Mouse (Mus musculus) G1E (cell line): ENCODE data around the gene Ss18l2. TPM values are rescaled to one million over a fixed set of nuclear protein-coding genes. Genes with fewer than 3 reads are reported as not detected.

ENCODE experiments used
- ATAC-seq: 2 replicates; pipeline ENCODE4 v1.8.0; 2016; ENCODE audit warnings: mild to moderate bottlenecking; ENCODE audit not compliant: insufficient number of reproducible peaks, poor library complexity, low FRiP score, severe bottlenecking; ENCODE audit errors: extremely low read depth
- DNase-seq: peaks from one replicate; pipeline ENCODE4 v3.0.0; 2012; ENCODE audit warnings: low spot score
- H3K27me3 ChIP-seq: 2 replicates; pipeline ENCODE4 v1.6.1; 2012; ENCODE audit warnings: mild to moderate bottlenecking, low read length, inconsistent platforms; ENCODE audit not compliant: insufficient read depth
- H3K36me3 ChIP-seq: replicated peaks from 2 replicates; pipeline ENCODE3; 2012; ENCODE audit warnings: mild to moderate bottlenecking, inconsistent platforms
- H3K4me1 ChIP-seq: 2 replicates; pipeline ENCODE4 v1.6.1; 2012; ENCODE audit warnings: low read depth, low read length, inconsistent platforms, mixed read lengths; ENCODE audit not compliant: insufficient read depth
- H3K4me3 ChIP-seq: 2 replicates; pipeline ENCODE4 v1.5.1; 2012; ENCODE audit warnings: low read depth, mild to moderate bottlenecking, inconsistent platforms, low read length, moderate library complexity, mixed read lengths
- H3K9me3 ChIP-seq: replicated peaks from 2 replicates; pipeline ENCODE4 v1.6.1; 2012; ENCODE audit warnings: inconsistent platforms
- CTCF ChIP-seq: IDR thresholded peaks from 2 replicates; pipeline ENCODE4 v1.5.1; 2012; ENCODE audit warnings: low read depth, low read length, inconsistent platforms, mixed read lengths
- GATA1 ChIP-seq: IDR thresholded peaks from 2 replicates; pipeline ENCODE4 v1.6.1; 2012; ENCODE audit warnings: borderline replicate concordance, low read length, inconsistent platforms, mixed read lengths
- GATA2 ChIP-seq: IDR thresholded peaks from 2 replicates; pipeline ENCODE4 v1.6.1; 2012; ENCODE audit warnings: low read depth, low read length, inconsistent platforms, borderline replicate concordance
- POLR2AphosphoS5 ChIP-seq: IDR thresholded peaks from 2 replicates; pipeline ENCODE4 v1.6.1; 2012; ENCODE audit warnings: low read depth, low read length, inconsistent platforms; ENCODE audit not compliant: insufficient replicate concordance
- TAL1 ChIP-seq: conservative IDR thresholded peaks from 2 replicates; pipeline ENCODE4 v1.6.1; 2012; ENCODE audit warnings: low read depth, low read length, inconsistent platforms, mixed read lengths
- polyA plus RNA-seq: library from polyadenylated mRNA; stranded (reverse); fragments of >175 nt; gene quantifications from 2 replicates; pipeline ENCODE4 v1.2.3, GENCODE M21; 2012
- total RNA-seq, 2 experiments: library from RNA; stranded (forward) in 1 of 2; stranded (reverse) in 1 of 2; fragments of 200-1000 nt in 1 of 2; fragments of >200 nt in 1 of 2; fragmentation: Nextera tagmentation in 1 of 2; gene quantifications; 2 replicates each; pipeline ENCODE4 v1.2.3; 2014 to 2017

Gene Ss18l2
- total and polyA plus RNA-seq, 3 experiments: 7.1 to 39.7 (median 12.9) TPM

- Histone ChIP-seq H3K4me3 (no peak overlapping the region), H3K36me3 (peaks cover 27% of the 10 kb centered on the region)
- TF ChIP-seq TAL1 (no peak), POLR2AphosphoS5 (no peak), CTCF (no peak), GATA1 (no peak), GATA2 (no peak)
Observed at GRCm38 (mm10) chr9:121761091-121761665, 51.0 kb downstream of the Ss18l2 start.

GRCm38 (mm10) chr9:121761787-121762186 is 51.7 kb downstream of the Ss18l2 start:
- DNase-seq: no peak
- Histone ChIP-seq H3K27me3 (peaks cover 64% of the 10 kb centered on the region), H3K9me3 (no peaks in the 10 kb centered on the region), H3K4me1 (peaks cover 26% of the 10 kb centered on the region), H3K36me3 (peaks cover 22% of the 10 kb centered on the region), H3K4me3 (no peak overlapping the region)
- TF ChIP-seq CTCF (no peak), POLR2AphosphoS5 (no peak), GATA1 (no peak), TAL1 (no peak), GATA2 (no peak)
- no peak for ATAC-seq

More at GRCm38 (mm10) chr9:121761091-121761665, 51.0 kb downstream of the Ss18l2 start:
- peaks cover 64% of the 10 kb centered on the region for H3K27me3 ChIP-seq
- DNase-seq (no peak), ATAC-seq (no peak)
- H3K9me3 ChIP-seq: no peaks in the 10 kb centered on the region
- H3K4me1 ChIP-seq: peaks cover 27% of the 10 kb centered on the region

GRCm38 (mm10) chr9:121762248-121762647 is 52.1 kb downstream of the Ss18l2 start:
- Histone ChIP-seq H3K9me3 (no peaks in the 10 kb centered on the region), H3K27me3 (peaks cover 66% of the 10 kb centered on the region), H3K4me3 (no peak overlapping the region), H3K36me3 (peaks cover 19% of the 10 kb centered on the region), H3K4me1 (peaks cover 25% of the 10 kb centered on the region)
- ATAC-seq: no peak
- DNase-seq: no peak
- TF ChIP-seq GATA2 (no peak), CTCF (no peak), TAL1 (no peak), POLR2AphosphoS5 (no peak), GATA1 (no peak)

- ATAC-seq (no peak), DNase-seq (no peak)
- peaks cover 13% of the 10 kb centered on the region for H3K36me3 ChIP-seq
- H3K9me3 ChIP-seq: no peaks in the 10 kb centered on the region
- peaks cover 25% of the 10 kb centered on the region for H3K4me1 ChIP-seq
- 0 out of 2 replicates have a peak overlapping the region, but pooled peaks have one; percentile 1 for H3K4me3 ChIP-seq
- H3K27me3 ChIP-seq: peaks cover 69% of the 10 kb centered on the region
- TF ChIP-seq TAL1 (no peak), GATA1 (no peak), GATA2 (no peak), CTCF (no peak), POLR2AphosphoS5 (no peak)
Observed at GRCm38 (mm10) chr9:121762761-121763160, 52.6 kb downstream of the Ss18l2 start.

Other genes starting within 250 kb of the Ss18l2 start
- gene Cck, start 214.6 kb upstream of the Ss18l2 start, total RNA-seq (2014; fragmentation: Nextera tagmentation): not detected in 2 replicates
- not detected in 2 replicates for gene Cck, start 214.6 kb upstream of the Ss18l2 start, total RNA-seq (2017)
- gene Cck, start 214.6 kb upstream of the Ss18l2 start, polyA plus RNA-seq: not detected in 2 replicates
- gene Lyzl4, start 68.2 kb upstream of the Ss18l2 start, total RNA-seq (2014; fragmentation: Nextera tagmentation): not detected in 2 replicates
- not detected in 2 replicates for gene Lyzl4, start 68.2 kb upstream of the Ss18l2 start, total RNA-seq (2017)
- gene Lyzl4, start 68.2 kb upstream of the Ss18l2 start, polyA plus RNA-seq: not detected in 2 replicates
- gene Vipr1, start 67.6 kb upstream of the Ss18l2 start, total RNA-seq (2014; fragmentation: Nextera tagmentation): not detected in 2 replicates
- under 0.01 and 0.52 TPM in 2 replicates for gene Vipr1, start 67.6 kb upstream of the Ss18l2 start, total RNA-seq (2017)
- gene Vipr1, start 67.6 kb upstream of the Ss18l2 start, polyA plus RNA-seq: not detected in 2 replicates
- 4.1 and 4.7 TPM in 2 replicates for gene Sec22c, start 4.8 kb upstream of the Ss18l2 start, total RNA-seq (2014; fragmentation: Nextera tagmentation)
- gene Sec22c, start 4.8 kb upstream of the Ss18l2 start, total RNA-seq (2017): 3.0 and 3.6 TPM in 2 replicates
- gene Sec22c, start 4.8 kb upstream of the Ss18l2 start, polyA plus RNA-seq: 3.3 and 4.8 TPM in 2 replicates
- 267 and 339 TPM in 2 replicates for gene Nktr, start 8.8 kb downstream of the Ss18l2 start, total RNA-seq (2014; fragmentation: Nextera tagmentation)
- gene Nktr, start 8.8 kb downstream of the Ss18l2 start, total RNA-seq (2017): 109 and 135 TPM in 2 replicates
- 22.6 and 33.2 TPM in 2 replicates for gene Nktr, start 8.8 kb downstream of the Ss18l2 start, polyA plus RNA-seq
- gene Zfp651, start 49.0 kb downstream of the Ss18l2 start, total RNA-seq (2014; fragmentation: Nextera tagmentation): not detected in 2 replicates
- 0.05 and 0.12 TPM in 2 replicates for gene Zfp651, start 49.0 kb downstream of the Ss18l2 start, total RNA-seq (2017)
- gene Zfp651, start 49.0 kb downstream of the Ss18l2 start, polyA plus RNA-seq: 0.07 and 0.08 TPM in 2 replicates
- not detected in 2 replicates for gene Klhl40, start 67.3 kb downstream of the Ss18l2 start, total RNA-seq (2014; fragmentation: Nextera tagmentation)
- gene Klhl40, start 67.3 kb downstream of the Ss18l2 start, total RNA-seq (2017): not detected in 2 replicates
- gene Klhl40, start 67.3 kb downstream of the Ss18l2 start, polyA plus RNA-seq: not detected in 2 replicates
- not detected in 2 replicates for gene Hhatl, start 82.2 kb downstream of the Ss18l2 start, total RNA-seq (2014; fragmentation: Nextera tagmentation)
- not detected in 2 replicates for gene Hhatl, start 82.2 kb downstream of the Ss18l2 start, total RNA-seq (2017)
- gene Hhatl, start 82.2 kb downstream of the Ss18l2 start, polyA plus RNA-seq: not detected in 2 replicates
- not detected in 2 replicates for gene Ccdc13, start 129.1 kb downstream of the Ss18l2 start, total RNA-seq (2014; fragmentation: Nextera tagmentation)
- 0.33 TPM in 1 of 2 replicates, not detected in the other for gene Ccdc13, start 129.1 kb downstream of the Ss18l2 start, total RNA-seq (2017)
- 0.09 TPM in 1 of 2 replicates, not detected in the other for gene Ccdc13, start 129.1 kb downstream of the Ss18l2 start, polyA plus RNA-seq
- gene Higd1a, start 148.0 kb downstream of the Ss18l2 start, total RNA-seq (2014; fragmentation: Nextera tagmentation): 45.8 and 54.5 TPM in 2 replicates
- 114 and 136 TPM in 2 replicates for gene Higd1a, start 148.0 kb downstream of the Ss18l2 start, total RNA-seq (2017)
- 71.6 and 73.3 TPM in 2 replicates for gene Higd1a, start 148.0 kb downstream of the Ss18l2 start, polyA plus RNA-seq
- gene Ackr2, start 188.0 kb downstream of the Ss18l2 start, total RNA-seq (2014; fragmentation: Nextera tagmentation): not detected in 2 replicates
- 0.11 and 0.12 TPM in 2 replicates for gene Ackr2, start 188.0 kb downstream of the Ss18l2 start, total RNA-seq (2017)
- gene Ackr2, start 188.0 kb downstream of the Ss18l2 start, polyA plus RNA-seq: not detected in 2 replicates
- not detected in 2 replicates for gene Cyp8b1, start 206.0 kb downstream of the Ss18l2 start, total RNA-seq (2014; fragmentation: Nextera tagmentation)
- 0.12 TPM in 1 of 2 replicates, not detected in the other for gene Cyp8b1, start 206.0 kb downstream of the Ss18l2 start, total RNA-seq (2017)
- gene Cyp8b1, start 206.0 kb downstream of the Ss18l2 start, polyA plus RNA-seq: not detected in 2 replicates
- not detected in 2 replicates for gene Fam198a, start 240.7 kb downstream of the Ss18l2 start, total RNA-seq (2014; fragmentation: Nextera tagmentation)
- gene Fam198a, start 240.7 kb downstream of the Ss18l2 start, total RNA-seq (2017): 0.17 TPM in 1 of 2 replicates, not detected in the other
- not detected in 2 replicates for gene Fam198a, start 240.7 kb downstream of the Ss18l2 start, polyA plus RNA-seq